Mouse (Mus musculus): ENCODE results near the gene Klhl29. TPM values are rescaled to one million over a fixed set of nuclear protein-coding genes. Genes with fewer than 3 reads are reported as not detected.

Klhl29 gene
- polyA plus RNA-seq, 1 experiment: not detected

GRCm38 (mm10) chr12:5254246-5254982 is 121.1 kb downstream of the Klhl29 start:
- TF ChIP-seq GATA1 (IDR thresholded peaks at IDR 0.05; ENCODE audit: low read length): no peak

GRCm38 (mm10) chr12:5253289-5254005 is 122.0 kb downstream of the Klhl29 start:
- no peak for TF ChIP-seq GATA1 (IDR thresholded peaks at IDR 0.05; ENCODE audit: low read length)

GRCm38 (mm10) chr12:5252569-5252968 is 122.9 kb downstream of the Klhl29 start:
- no peak for TF ChIP-seq GATA1 (IDR thresholded peaks at IDR 0.05; ENCODE audit: low read length)

GRCm38 (mm10) chr12:5250042-5250441 is 125.4 kb downstream of the Klhl29 start:
- no peak for TF ChIP-seq GATA1 (IDR thresholded peaks at IDR 0.05; ENCODE audit: low read length)

- no peak for TF ChIP-seq GATA1 (IDR thresholded peaks at IDR 0.05; ENCODE audit: low read length)
Observed at GRCm38 (mm10) chr12:5249068-5249467, 126.4 kb downstream of the Klhl29 start.

GRCm38 (mm10) chr12:5247505-5247904 is 128.0 kb downstream of the Klhl29 start:
- no peak for TF ChIP-seq GATA1 (IDR thresholded peaks at IDR 0.05; ENCODE audit: low read length)

GRCm38 (mm10) chr12:5246721-5247341 is 128.7 kb downstream of the Klhl29 start:
- no peak for TF ChIP-seq GATA1 (IDR thresholded peaks at IDR 0.05; ENCODE audit: low read length)

GRCm38 (mm10) chr12:5246193-5246621 is 129.3 kb downstream of the Klhl29 start:
- no peak for TF ChIP-seq GATA1 (IDR thresholded peaks at IDR 0.05; ENCODE audit: low read length)

GRCm38 (mm10) chr12:5245207-5245597 is 130.3 kb downstream of the Klhl29 start:
- TF ChIP-seq GATA1 (IDR thresholded peaks at IDR 0.05; ENCODE audit: low read length): no peak

GRCm38 (mm10) chr12:5244431-5245206 is 130.9 kb downstream of the Klhl29 start:
- TF ChIP-seq GATA1 (IDR thresholded peaks at IDR 0.05; ENCODE audit: low read length): no peak

GRCm38 (mm10) chr12:5243867-5244266 is 131.6 kb downstream of the Klhl29 start:
- no peak for TF ChIP-seq GATA1 (IDR thresholded peaks at IDR 0.05; ENCODE audit: low read length)

GRCm38 (mm10) chr12:5243449-5243848 is 132.0 kb downstream of the Klhl29 start:
- no peak for TF ChIP-seq GATA1 (IDR thresholded peaks at IDR 0.05; ENCODE audit: low read length)

GRCm38 (mm10) chr12:5242551-5243330 is 132.7 kb downstream of the Klhl29 start:
- no peak for TF ChIP-seq GATA1 (IDR thresholded peaks at IDR 0.05; ENCODE audit: low read length)

- no peak for TF ChIP-seq GATA1 (IDR thresholded peaks at IDR 0.05; ENCODE audit: low read length)
Observed at GRCm38 (mm10) chr12:5239451-5240245, 135.8 kb downstream of the Klhl29 start.
